Mouse (Mus musculus): ENCODE results near the gene Fitm1. TPM values are rescaled to one million over a fixed set of nuclear protein-coding genes. Genes with fewer than 3 reads are reported as not detected.

The Fitm1 gene
- 107 and 108 TPM in 2 replicates for polyA plus RNA-seq (2014; fragmentation: Nextera tagmentation; extraction: Ambion mirVana)

- H3K4me1 ChIP-seq (ENCODE audit: control insufficient read depth, insufficient read depth, low read length): peaks cover 27% of the 10 kb centered on the region
- H3K36me3 ChIP-seq (ENCODE audit: control insufficient read depth, insufficient read depth, low read length): peaks cover 6% of the 10 kb centered on the region; the same call in 1 of the 2 replicates
- no peaks in the 10 kb centered on the region for H3K9me3 ChIP-seq (replicated peaks; ENCODE audit: control insufficient read depth, low read length)
- H3K27me3 ChIP-seq (ENCODE audit: control insufficient read depth, insufficient read depth, low read length): no peaks in the 10 kb centered on the region
- 41% methylated on average over 8 of the region's 8 CpGs for WGBS (ENCODE audit: insufficient replicate concordance)
- ATAC-seq (replicated peaks; ENCODE audit: insufficient number of reproducible peaks, low FRiP score, low TSS enrichment): peak; percentile 62
- H3K27ac ChIP-seq (ENCODE audit: low read depth, low read length): peak within 1 kb of the TSS; percentile 98
- H3K9ac ChIP-seq (ENCODE audit: low read depth, low read length): peak within 1 kb of the TSS; percentile 81
- peak within 1 kb of the TSS; percentile 39 for H3K4me3 ChIP-seq (ENCODE audit: low read depth, low read length)
- peak within 1 kb of the TSS; percentile 68 for H3K4me2 ChIP-seq
Measured at GRCm38 (mm10) chr14:55575302-55575701, at the start of gene Fitm1. Fitm1 (plus strand) TSS chr14:55575617.

- no peaks in the 10 kb centered on the region for H3K9me3 ChIP-seq (replicated peaks; ENCODE audit: control insufficient read depth, low read length)
- H3K36me3 ChIP-seq (ENCODE audit: control insufficient read depth, insufficient read depth, low read length): no peaks in the 10 kb centered on the region
- H3K27ac ChIP-seq (ENCODE audit: low read depth, low read length): no peak overlapping the region
- peaks cover 32% of the 10 kb centered on the region for H3K27me3 ChIP-seq (ENCODE audit: control insufficient read depth, insufficient read depth, low read length)
- H3K4me2 ChIP-seq: no peak overlapping the region
- no peak for ATAC-seq (replicated peaks; ENCODE audit: insufficient number of reproducible peaks, low FRiP score, low TSS enrichment)
- peaks cover 6% of the 10 kb centered on the region; the same call in 1 of the 2 replicates for H3K4me1 ChIP-seq (ENCODE audit: control insufficient read depth, insufficient read depth, low read length)
- H3K9ac ChIP-seq (ENCODE audit: low read depth, low read length): no peak overlapping the region
- WGBS (ENCODE audit: insufficient replicate concordance): 65% methylated on average over 2 of the region's 2 CpGs
- H3K4me3 ChIP-seq (ENCODE audit: low read depth, low read length): no peak overlapping the region
Measured at GRCm38 (mm10) chr14:55526674-55527073, 48.7 kb upstream of the Fitm1 start.

- no peak overlapping the region for H3K9ac ChIP-seq (ENCODE audit: low read depth, low read length)
- no peaks in the 10 kb centered on the region for H3K36me3 ChIP-seq (ENCODE audit: control insufficient read depth, insufficient read depth, low read length)
- H3K27me3 ChIP-seq (ENCODE audit: control insufficient read depth, insufficient read depth, low read length): peaks cover 19% of the 10 kb centered on the region
- H3K9me3 ChIP-seq (replicated peaks; ENCODE audit: control insufficient read depth, low read length): no peaks in the 10 kb centered on the region
- H3K4me3 ChIP-seq (ENCODE audit: low read depth, low read length): no peak overlapping the region
- H3K4me2 ChIP-seq: no peak overlapping the region
- H3K4me1 ChIP-seq (ENCODE audit: control insufficient read depth, insufficient read depth, low read length): peaks cover 6% of the 10 kb centered on the region; the same call in 1 of the 2 replicates
- no peak for ATAC-seq (replicated peaks; ENCODE audit: insufficient number of reproducible peaks, low FRiP score, low TSS enrichment)
- H3K27ac ChIP-seq (ENCODE audit: low read depth, low read length): no peak overlapping the region
- 24% methylated on average over 3 of the region's 3 CpGs for WGBS (ENCODE audit: insufficient replicate concordance)
Measured at GRCm38 (mm10) chr14:55527940-55528339, 47.5 kb upstream of the Fitm1 start.

GRCm38 (mm10) chr14:55536116-55536745 lies 39.2 kb upstream of the Fitm1 start:
- H3K36me3 ChIP-seq (ENCODE audit: control insufficient read depth, insufficient read depth, low read length): no peaks in the 10 kb centered on the region
- peaks cover 6% of the 10 kb centered on the region for H3K4me1 ChIP-seq (ENCODE audit: control insufficient read depth, insufficient read depth, low read length)
- no peak overlapping the region for H3K9ac ChIP-seq (ENCODE audit: low read depth, low read length)
- H3K4me3 ChIP-seq (ENCODE audit: low read depth, low read length): no peak overlapping the region
- H3K9me3 ChIP-seq (replicated peaks; ENCODE audit: control insufficient read depth, low read length): no peaks in the 10 kb centered on the region
- H3K27me3 ChIP-seq (ENCODE audit: control insufficient read depth, insufficient read depth, low read length): no peaks in the 10 kb centered on the region
- no peak overlapping the region for H3K4me2 ChIP-seq
- H3K27ac ChIP-seq (ENCODE audit: low read depth, low read length): no peak overlapping the region
- WGBS (ENCODE audit: insufficient replicate concordance): 35% methylated on average over 6 of the region's 6 CpGs
- ATAC-seq (replicated peaks; ENCODE audit: insufficient number of reproducible peaks, low FRiP score, low TSS enrichment): no peak

GRCm38 (mm10) chr14:55540067-55540786 lies 35.2 kb upstream of the Fitm1 start, which contains the start of gene Pck2:
Pck2 (plus strand) TSS chr14:55540266.
- peak within 1 kb of the TSS; percentile 74 for H3K4me3 ChIP-seq (ENCODE audit: low read depth, low read length)
- WGBS (ENCODE audit: insufficient replicate concordance): 0% methylated on average over 32 of the region's 32 CpGs
- H3K27me3 ChIP-seq (ENCODE audit: control insufficient read depth, insufficient read depth, low read length): no peaks in the 10 kb centered on the region
- peak; percentile 94 for ATAC-seq (replicated peaks; ENCODE audit: insufficient number of reproducible peaks, low FRiP score, low TSS enrichment)
- no peaks in the 10 kb centered on the region for H3K9me3 ChIP-seq (replicated peaks; ENCODE audit: control insufficient read depth, low read length)
- peaks cover 12% of the 10 kb centered on the region for H3K4me1 ChIP-seq (ENCODE audit: control insufficient read depth, insufficient read depth, low read length)
- H3K27ac ChIP-seq (ENCODE audit: low read depth, low read length): peak within 1 kb of the TSS; percentile 87
- H3K4me2 ChIP-seq: peak within 1 kb of the TSS; percentile 90
- peak within 1 kb of the TSS; percentile 85 for H3K9ac ChIP-seq (ENCODE audit: low read depth, low read length)
- peaks cover under 1% of the 10 kb centered on the region; the same call in 1 of the 2 replicates for H3K36me3 ChIP-seq (ENCODE audit: control insufficient read depth, insufficient read depth, low read length)

GRCm38 (mm10) chr14:55540787-55541321 lies 34.6 kb upstream of the Fitm1 start:
- H3K4me1 ChIP-seq (ENCODE audit: control insufficient read depth, insufficient read depth, low read length): peaks cover 12% of the 10 kb centered on the region
- peaks cover 4% of the 10 kb centered on the region; the same call in 1 of the 2 replicates for H3K36me3 ChIP-seq (ENCODE audit: control insufficient read depth, insufficient read depth, low read length)
- peak overlapping the region; percentile 74 for H3K4me3 ChIP-seq (ENCODE audit: low read depth, low read length)
- no peaks in the 10 kb centered on the region for H3K9me3 ChIP-seq (replicated peaks; ENCODE audit: control insufficient read depth, low read length)
- no peak for ATAC-seq (replicated peaks; ENCODE audit: insufficient number of reproducible peaks, low FRiP score, low TSS enrichment)
- H3K4me2 ChIP-seq: peak overlapping the region; percentile 90
- no peaks in the 10 kb centered on the region for H3K27me3 ChIP-seq (ENCODE audit: control insufficient read depth, insufficient read depth, low read length)
- H3K27ac ChIP-seq (ENCODE audit: low read depth, low read length): peak overlapping the region; percentile 87
- H3K9ac ChIP-seq (ENCODE audit: low read depth, low read length): peak overlapping the region; percentile 85
- 3% methylated on average over 10 of the region's 10 CpGs for WGBS (ENCODE audit: insufficient replicate concordance)

- no peak overlapping the region for H3K4me3 ChIP-seq (ENCODE audit: low read depth, low read length)
- ATAC-seq (replicated peaks; ENCODE audit: insufficient number of reproducible peaks, low FRiP score, low TSS enrichment): no peak
- H3K36me3 ChIP-seq (ENCODE audit: control insufficient read depth, insufficient read depth, low read length): peaks cover 4% of the 10 kb centered on the region; the same call in 1 of the 2 replicates
- H3K27ac ChIP-seq (ENCODE audit: low read depth, low read length): no peak overlapping the region
- 96% methylated on average over 12 of the region's 12 CpGs for WGBS (ENCODE audit: insufficient replicate concordance)
- H3K9ac ChIP-seq (ENCODE audit: low read depth, low read length): no peak overlapping the region
- peaks cover 12% of the 10 kb centered on the region for H3K4me1 ChIP-seq (ENCODE audit: control insufficient read depth, insufficient read depth, low read length)
- no peaks in the 10 kb centered on the region for H3K9me3 ChIP-seq (replicated peaks; ENCODE audit: control insufficient read depth, low read length)
- H3K4me2 ChIP-seq: no peak overlapping the region
- no peaks in the 10 kb centered on the region for H3K27me3 ChIP-seq (ENCODE audit: control insufficient read depth, insufficient read depth, low read length)
Measured at GRCm38 (mm10) chr14:55542268-55542667, 33.1 kb upstream of the Fitm1 start.

- H3K4me3 ChIP-seq (ENCODE audit: low read depth, low read length): no peak overlapping the region
- H3K9ac ChIP-seq (ENCODE audit: low read depth, low read length): no peak overlapping the region
- H3K27ac ChIP-seq (ENCODE audit: low read depth, low read length): no peak overlapping the region
- no peaks in the 10 kb centered on the region for H3K27me3 ChIP-seq (ENCODE audit: control insufficient read depth, insufficient read depth, low read length)
- peaks cover 8% of the 10 kb centered on the region; the same call in 1 of the 2 replicates for H3K36me3 ChIP-seq (ENCODE audit: control insufficient read depth, insufficient read depth, low read length)
- no peak for ATAC-seq (replicated peaks; ENCODE audit: insufficient number of reproducible peaks, low FRiP score, low TSS enrichment)
- H3K9me3 ChIP-seq (replicated peaks; ENCODE audit: control insufficient read depth, low read length): no peaks in the 10 kb centered on the region
- peaks cover 12% of the 10 kb centered on the region for H3K4me1 ChIP-seq (ENCODE audit: control insufficient read depth, insufficient read depth, low read length)
- H3K4me2 ChIP-seq: no peak overlapping the region
- WGBS (ENCODE audit: insufficient replicate concordance): 84% methylated on average over 9 of the region's 9 CpGs
Measured at GRCm38 (mm10) chr14:55544334-55544733, 31.1 kb upstream of the Fitm1 start.
